Mouse (Mus musculus) testis, adult 2 months (tissue): ENCODE data around the gene Zscan2. TPM values are rescaled to one million over a fixed set of nuclear protein-coding genes. Genes with fewer than 3 reads are reported as not detected.

ENCODE experiments used
- H3K27ac ChIP-seq: fragments of 200-500 bp; 2 replicates; pipeline ENCODE4 v1.5.1; 2012; ENCODE audit warnings: low read depth, low read length; ENCODE audit not compliant: control insufficient read depth, insufficient read depth
- H3K27me3 ChIP-seq: fragments of 200-500 bp; 2 replicates; pipeline ENCODE4 v1.6.1; 2012; ENCODE audit warnings: mild to moderate bottlenecking, low read length, moderate library complexity; ENCODE audit not compliant: control insufficient read depth, insufficient read depth
- H3K36me3 ChIP-seq: fragments of 200-500 bp; 2 replicates; pipeline ENCODE4 v1.6.1; 2012; ENCODE audit warnings: mild to moderate bottlenecking, low read length; ENCODE audit not compliant: control insufficient read depth, insufficient read depth
- H3K4me1 ChIP-seq: fragments of 200-500 bp; 2 replicates; pipeline ENCODE4 v1.6.1; 2012; ENCODE audit warnings: low read length; ENCODE audit not compliant: control insufficient read depth, insufficient read depth
- H3K4me3 ChIP-seq: fragments of 200-500 bp; 2 replicates; pipeline ENCODE4 v1.5.1; 2012; ENCODE audit warnings: low read depth, mild to moderate bottlenecking, low read length, moderate library complexity, mixed read lengths; ENCODE audit not compliant: control insufficient read depth
- CTCF ChIP-seq: fragments of 200-500 bp; IDR thresholded peaks from 2 replicates; pipeline ENCODE4 v1.5.1; 2012; ENCODE audit warnings: low read depth, mild to moderate bottlenecking, inconsistent platforms, low read length, moderate library complexity; ENCODE audit not compliant: control insufficient read depth, insufficient read depth, insufficient replicate concordance
- POLR2A ChIP-seq: fragments of 200-500 bp; IDR thresholded peaks from 2 replicates; pipeline ENCODE4 v1.6.1; 2012; ENCODE audit warnings: low read depth, mild to moderate bottlenecking, inconsistent platforms, low read length, moderate library complexity; ENCODE audit not compliant: control insufficient read depth
- polyA plus RNA-seq: library from polyadenylated mRNA; depleted of rRNA; stranded (reverse); fragments of >200 nt; gene quantifications from 2 replicates; pipeline ENCODE4 v1.2.3, GENCODE M21; 2012

Gene Zscan2
- polyA plus RNA-seq, 1 experiment: 35.8 TPM

DNA sequence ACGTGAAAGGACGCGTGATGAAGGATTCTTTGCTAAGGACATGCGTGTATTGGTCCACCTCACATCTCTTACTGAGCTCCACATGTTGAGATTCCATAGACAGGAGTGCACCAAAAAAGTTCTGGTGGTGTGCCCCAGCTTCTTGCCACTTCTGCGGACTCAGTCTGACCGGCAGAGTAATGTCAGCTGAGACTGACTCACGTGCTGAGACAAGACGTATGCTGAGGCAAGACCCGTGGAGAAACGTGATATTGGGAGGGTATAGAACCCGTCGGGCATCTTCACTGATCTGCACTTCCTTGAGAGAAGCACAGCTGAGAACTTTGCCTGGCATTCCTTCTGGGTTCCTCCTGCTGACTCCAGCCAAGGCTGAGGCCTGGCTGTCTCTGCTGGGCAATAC, 16.0 kb upstream of the Zscan2 start:
- no peak overlapping the region for H3K27ac ChIP-seq
- no peaks in the 10 kb centered on the region for H3K27me3 ChIP-seq
- TF ChIP-seq POLR2A (no peak), CTCF (no peak)
- H3K4me3 ChIP-seq: no peak overlapping the region
- peaks cover 4% of the 10 kb centered on the region for H3K4me1 ChIP-seq
- H3K36me3 ChIP-seq: no peaks in the 10 kb centered on the region

DNA sequence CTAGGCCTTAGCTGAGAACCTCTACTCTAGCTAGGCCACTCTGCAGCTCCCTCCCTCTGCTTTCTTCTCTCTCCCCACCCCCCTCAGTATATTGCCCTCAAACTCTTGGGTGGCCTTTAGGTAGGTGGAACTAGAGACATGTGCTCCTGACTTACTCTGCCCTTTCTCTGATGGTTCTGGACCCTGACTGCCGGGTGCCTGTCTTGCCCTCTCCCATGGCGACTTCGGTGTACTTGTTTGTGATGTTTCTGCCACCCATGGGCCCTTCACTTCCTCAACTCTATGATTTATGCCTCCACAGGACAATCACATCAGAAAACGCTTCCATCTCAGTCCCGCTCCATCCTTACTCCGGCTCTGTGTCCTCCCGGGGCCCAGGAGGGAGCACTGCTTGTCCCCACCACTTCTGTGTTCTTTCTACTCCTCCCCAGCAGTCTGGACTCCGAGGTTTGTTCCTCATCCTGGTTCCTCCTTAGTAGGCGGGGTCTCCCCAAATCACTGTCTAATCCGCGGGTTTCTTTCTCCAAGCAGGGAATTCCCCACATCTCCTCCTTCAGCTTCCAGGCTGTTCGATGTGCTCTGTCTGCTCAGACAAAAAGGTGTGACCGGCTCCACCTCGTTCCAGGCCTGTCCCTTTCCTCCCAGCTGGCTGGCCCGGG, 15.0 kb upstream of the Zscan2 start:
- H3K4me3 ChIP-seq: no peak overlapping the region; the same call in 1 of the 2 replicates
- H3K27me3 ChIP-seq: no peaks in the 10 kb centered on the region
- H3K4me1 ChIP-seq: peaks cover 4% of the 10 kb centered on the region
- no peaks in the 10 kb centered on the region for H3K36me3 ChIP-seq
- no peak overlapping the region for H3K27ac ChIP-seq
- TF ChIP-seq POLR2A (no peak), CTCF (no peak)

GRCm38 (mm10) chr7:80846280-80846678, 14.4 kb upstream of the Zscan2 start:
- Histone ChIP-seq H3K36me3 (no peaks in the 10 kb centered on the region), H3K4me3 (no peak overlapping the region; the same call in 1 of the 2 replicates), H3K4me1 (peaks cover 4% of the 10 kb centered on the region), H3K27ac (no peak overlapping the region), H3K27me3 (no peaks in the 10 kb centered on the region)
- TF ChIP-seq CTCF (no peak), POLR2A (no peak)

DNA sequence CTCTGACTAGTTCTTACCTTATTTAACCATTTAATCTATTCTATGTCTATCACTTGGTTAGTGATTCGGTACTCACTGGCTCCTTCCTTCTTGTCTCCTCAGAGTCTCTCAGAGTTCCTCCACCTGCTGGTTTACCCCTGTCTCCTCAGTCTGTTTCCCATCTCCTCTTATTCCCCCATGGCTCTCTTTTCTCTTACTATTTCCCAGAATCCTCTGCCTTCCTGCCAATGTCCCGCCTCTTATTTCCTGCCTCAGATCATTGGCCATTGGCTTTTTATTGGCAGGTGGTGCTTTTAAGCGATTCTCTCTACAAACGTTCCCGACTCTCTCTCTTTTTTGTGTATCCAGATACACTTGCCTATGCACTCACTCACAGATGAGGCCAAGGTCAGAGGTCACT, 14.0 kb upstream of the Zscan2 start:
- no peaks in the 10 kb centered on the region for H3K27me3 ChIP-seq
- no peak overlapping the region for H3K4me3 ChIP-seq
- no peaks in the 10 kb centered on the region for H3K36me3 ChIP-seq
- no peak overlapping the region for H3K27ac ChIP-seq
- peaks cover 4% of the 10 kb centered on the region for H3K4me1 ChIP-seq
- TF ChIP-seq POLR2A (no peak), CTCF (no peak)

GRCm38 (mm10) chr7:80849267-80849666, 11.5 kb upstream of the Zscan2 start:
- Histone ChIP-seq H3K4me1 (peaks cover 4% of the 10 kb centered on the region), H3K4me3 (no peak overlapping the region), H3K27me3 (no peaks in the 10 kb centered on the region), H3K27ac (no peak overlapping the region), H3K36me3 (no peaks in the 10 kb centered on the region)
- TF ChIP-seq POLR2A (no peak), CTCF (no peak)

DNA sequence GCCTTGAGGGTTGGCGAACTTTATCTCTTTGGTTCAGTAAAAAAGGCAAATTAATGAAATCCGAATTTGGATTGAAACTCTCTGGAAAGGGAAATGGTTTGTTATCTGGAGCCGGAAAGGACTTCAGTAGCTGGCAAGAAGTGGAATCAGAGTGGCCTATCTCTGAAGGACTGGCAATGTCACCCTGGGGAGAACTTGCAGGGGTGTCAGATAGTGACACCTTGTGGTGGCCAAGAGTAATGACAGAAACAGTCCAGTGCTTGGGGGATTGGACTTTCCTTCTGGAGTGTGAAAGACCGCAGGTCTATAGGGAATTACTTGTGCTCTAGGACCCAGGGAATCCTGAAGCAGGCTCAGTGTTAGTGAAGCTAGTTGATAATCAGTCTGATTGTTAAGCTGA, 11.0 kb upstream of the Zscan2 start:
- H3K27ac ChIP-seq: no peak overlapping the region
- TF ChIP-seq CTCF (peak; percentile 52; the same call in 1 of the 2 replicates), POLR2A (no peak)

GRCm38 (mm10) chr7:80850520-80850919, 10.2 kb upstream of the Zscan2 start:
- no peak overlapping the region for H3K27ac ChIP-seq
- no peaks in the 10 kb centered on the region for H3K27me3 ChIP-seq
- no peaks in the 10 kb centered on the region for H3K36me3 ChIP-seq
- H3K4me3 ChIP-seq: no peak overlapping the region
- H3K4me1 ChIP-seq: peaks cover 4% of the 10 kb centered on the region
- no peak for TF ChIP-seq CTCF
- TF ChIP-seq POLR2A: no peak

More for the DNA sequence above, 11.0 kb upstream of the Zscan2 start:
- Histone ChIP-seq H3K4me1 (peaks cover 4% of the 10 kb centered on the region), H3K27me3 (no peaks in the 10 kb centered on the region), H3K4me3 (no peak overlapping the region), H3K36me3 (no peaks in the 10 kb centered on the region)

GRCm38 (mm10) chr7:80853218-80853617, 7.5 kb upstream of the Zscan2 start:
- Histone ChIP-seq H3K4me3 (no peak overlapping the region), H3K4me1 (peaks cover 2% of the 10 kb centered on the region; the same call in 1 of the 2 replicates), H3K27me3 (no peaks in the 10 kb centered on the region), H3K27ac (no peak overlapping the region), H3K36me3 (no peaks in the 10 kb centered on the region)
- TF ChIP-seq CTCF (no peak), POLR2A (no peak)

DNA sequence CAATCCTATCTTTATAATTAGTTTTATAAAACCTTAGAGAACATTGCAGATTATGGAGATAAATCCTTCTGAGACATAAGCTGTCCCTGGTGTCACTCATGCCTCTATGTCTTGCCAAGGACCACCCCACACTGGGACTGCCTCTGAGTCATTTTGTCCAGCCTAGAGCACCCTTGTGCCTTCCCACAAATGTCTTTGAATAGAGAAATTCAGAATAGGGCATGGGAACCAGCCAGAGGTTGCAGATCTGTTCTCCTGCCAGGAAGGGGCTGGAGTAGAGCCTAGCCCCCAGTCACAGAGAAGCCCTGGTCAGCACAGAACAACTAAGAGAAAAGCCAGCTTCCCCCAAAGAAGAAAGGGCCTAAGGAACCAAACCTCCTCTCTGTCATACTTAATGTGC, 5.4 kb upstream of the Zscan2 start:
- H3K27ac ChIP-seq: no peak overlapping the region
- TF ChIP-seq CTCF (no peak), POLR2A (no peak)
- H3K36me3 ChIP-seq: no peaks in the 10 kb centered on the region
- no peaks in the 10 kb centered on the region for H3K27me3 ChIP-seq
- no peak overlapping the region for H3K4me3 ChIP-seq
- peaks cover 2% of the 10 kb centered on the region; the same call in 1 of the 2 replicates for H3K4me1 ChIP-seq
